ENCODE assay signal across 23 mouse cellular contexts in the genomic region with DNA sequence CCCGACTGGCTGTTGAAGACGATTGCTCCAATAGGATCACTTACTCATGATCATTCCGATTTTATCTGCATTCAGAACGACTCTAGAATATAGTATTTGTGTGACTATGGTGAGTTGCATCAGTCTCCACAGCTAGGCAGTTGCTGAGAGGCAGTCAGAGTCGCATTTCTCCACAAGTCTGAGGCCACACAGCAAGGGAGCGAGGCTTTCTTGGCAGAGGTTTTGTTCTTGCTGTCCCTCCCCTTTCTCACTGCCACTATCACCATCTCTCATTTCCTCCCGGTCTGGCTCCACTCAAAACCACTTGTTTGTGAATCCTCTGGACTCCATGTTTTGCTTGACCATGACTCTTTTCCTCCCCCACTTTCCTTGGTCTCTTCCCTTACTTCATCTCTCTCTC. TPM values are rescaled to one million over a fixed set of nuclear protein-coding genes. Genes with fewer than 3 reads are reported as not detected.
DNase-seq lines count a peak whose midpoint lies in the region; ATAC-seq and TF ChIP-seq lines count a peak whose summit lies in the region.
"Had no signal": no experiment of that assay in that cellular context is flagged by ENCODE, and none has a peak within 500 bp of the region (broad histone marks: within the 10 kb centered on the region; RNA-seq: fewer than 3 reads in every experiment).

No protein-coding gene starts in this region.

- no peaks in the 10 kb centered on the region for H3K9me3 ChIP-seq in forebrain, embryonic 11.5 days (ENCODE audit: control insufficient read depth, low read length)
- no peaks in the 10 kb centered on the region for H3K9me3 ChIP-seq in forebrain, embryonic 16.5 days (ENCODE audit: control insufficient read depth, low read length)
- H3K9me3 ChIP-seq in lung, embryonic 14.5 days (ENCODE audit: low read depth, low read length): no peaks in the 10 kb centered on the region
- no peaks in the 10 kb centered on the region for H3K9me3 ChIP-seq in lung, postnatal 0 days (ENCODE audit: low read length)
- H3K9me3 ChIP-seq: G1E; hindbrain, embryonic 12.5 days; hindbrain, embryonic 15.5 days had no signal

- no peak overlapping the region for H3K9ac ChIP-seq in forebrain, embryonic 11.5 days (ENCODE audit: low read length)
- no peak overlapping the region for H3K9ac ChIP-seq in forebrain, embryonic 16.5 days (replicated peaks; ENCODE audit: low read depth, low read length)
- H3K9ac ChIP-seq in lung, embryonic 14.5 days: no peak overlapping the region
- H3K9ac ChIP-seq in lung, postnatal 0 days (replicated peaks; ENCODE audit: low read depth): no peak overlapping the region
- H3K9ac ChIP-seq: hindbrain, embryonic 12.5 days; hindbrain, embryonic 15.5 days had no signal

- DNase-seq in forebrain, embryonic 11.5 days (ENCODE audit: low spot score): peak; percentile 24
- peak; percentile 80 for DNase-seq in lung, embryonic 14.5 days
- DNase-seq in lung, postnatal 10 days: no peak
- peak; percentile 55 for DNase-seq in lung, postnatal 0 days (ENCODE audit: low spot score)
- DNase-seq in lung, adult 2 months: no peak
- DNase-seq in 416B (ENCODE audit: low read depth): peak; percentile 9
- DNase-seq: adrenal gland, postnatal 10 days; adrenal gland, postnatal 36 days; B cell, adult 2 months; cerebellum, adult 18-20 months; cerebellum, adult 9-10 months; cerebellum, postnatal 14 days; gastrocnemius, postnatal 25 days; heart, adult 18-20 months had no signal

- no peak overlapping the region for H3K4me2 ChIP-seq in forebrain, embryonic 11.5 days (ENCODE audit: low read depth, low read length, severe bottlenecking)
- no peak overlapping the region for H3K4me2 ChIP-seq in forebrain, embryonic 16.5 days (ENCODE audit: low read length)
- H3K4me2 ChIP-seq in lung, embryonic 14.5 days: no peak overlapping the region
- H3K4me2 ChIP-seq in lung, postnatal 0 days (replicated peaks; ENCODE audit: low read depth, low read length): no peak overlapping the region
- H3K4me2 ChIP-seq: heart, embryonic 11.5 days; hindbrain, embryonic 12.5 days; hindbrain, embryonic 15.5 days had no signal

- WGBS in forebrain, embryonic 11.5 days: 88% methylated on average over 7 of the region's 7 CpGs
- WGBS in forebrain, embryonic 16.5 days: 84% methylated on average over 7 of the region's 7 CpGs
- WGBS in lung, embryonic 14.5 days: 68% methylated on average over 7 of the region's 7 CpGs
- WGBS in lung, postnatal 0 days: 60% methylated on average over 7 of the region's 7 CpGs
- WGBS in lung, adult 2 months: 67% methylated on average over 7 of the region's 7 CpGs

- ATAC-seq in forebrain, embryonic 11.5 days (replicated peaks; ENCODE audit: low FRiP score): no peak
- no peak for ATAC-seq in forebrain, embryonic 16.5 days
- ATAC-seq in lung, embryonic 14.5 days (ENCODE audit: insufficient read depth): peak; percentile 66
- peak; percentile 49 for ATAC-seq in lung, postnatal 0 days
- ATAC-seq: forebrain, embryonic 14.5 days; Patski had no signal

- no peak for TF ChIP-seq POLR2A in lung, adult 2 months (IDR thresholded peaks at IDR 0.05; ENCODE audit: borderline replicate concordance, extremely low read depth, low read depth, low read length)

- H3K4me1 ChIP-seq in forebrain, embryonic 11.5 days (replicated peaks; ENCODE audit: control insufficient read depth, insufficient read depth, low read length): no peaks in the 10 kb centered on the region; the same call in 1 of the 2 replicates
- H3K4me1 ChIP-seq in forebrain, embryonic 16.5 days (replicated peaks; ENCODE audit: control insufficient read depth, insufficient read depth, low read length): 0 out of 2 replicates have a peak, but pooled peaks cover 3% of the 10 kb centered on the region
- peaks cover 6% of the 10 kb centered on the region; the same call in 1 of the 2 replicates for H3K4me1 ChIP-seq in lung, embryonic 14.5 days (ENCODE audit: insufficient read depth)
- H3K4me1 ChIP-seq in lung, postnatal 0 days (ENCODE audit: insufficient read depth, low read depth, low read length): no peaks in the 10 kb centered on the region
- H3K4me1 ChIP-seq in lung, adult 2 months (ENCODE audit: control insufficient read depth, insufficient read depth, low read length): no peaks in the 10 kb centered on the region
- H3K4me1 ChIP-seq: hindbrain, embryonic 12.5 days; hindbrain, embryonic 15.5 days had no signal

- no peaks in the 10 kb centered on the region for H3K36me3 ChIP-seq in forebrain, embryonic 11.5 days (ENCODE audit: control insufficient read depth, insufficient read depth, low read length)
- H3K36me3 ChIP-seq in forebrain, embryonic 16.5 days (ENCODE audit: control insufficient read depth, insufficient read depth): no peaks in the 10 kb centered on the region
- no peaks in the 10 kb centered on the region for H3K36me3 ChIP-seq in lung, embryonic 14.5 days (ENCODE audit: insufficient read depth)
- no peaks in the 10 kb centered on the region for H3K36me3 ChIP-seq in lung, postnatal 0 days (ENCODE audit: insufficient read depth, low read length)
- H3K36me3 ChIP-seq: forebrain, embryonic 10.5 days; G1E; hindbrain, embryonic 12.5 days; hindbrain, embryonic 15.5 days had no signal

- no peak for TF ChIP-seq EP300 in lung, postnatal 0 days (IDR thresholded peaks at IDR 0.05)

- no peak for TF ChIP-seq CTCF in lung, embryonic 14.5 days (IDR thresholded peaks at IDR 0.05; ENCODE audit: low read depth)
- TF ChIP-seq CTCF in lung, postnatal 0 days (IDR thresholded peaks at IDR 0.05): no peak
- no peak for TF ChIP-seq CTCF in lung, adult 2 months (IDR thresholded peaks at IDR 0.05; ENCODE audit: insufficient read depth, low read length)

- no peaks in the 10 kb centered on the region for H3K27me3 ChIP-seq in forebrain, embryonic 11.5 days (ENCODE audit: control insufficient read depth, insufficient read depth, low read length)
- H3K27me3 ChIP-seq in forebrain, embryonic 16.5 days (replicated peaks; ENCODE audit: control insufficient read depth, insufficient read depth, low read length): no peaks in the 10 kb centered on the region
- H3K27me3 ChIP-seq in lung, embryonic 14.5 days (ENCODE audit: insufficient read depth, low read length): peaks cover under 1% of the 10 kb centered on the region; the same call in 1 of the 2 replicates
- H3K27me3 ChIP-seq in lung, postnatal 0 days (replicated peaks; ENCODE audit: insufficient read depth, low read length): 0 out of 2 replicates have a peak, but pooled peaks cover 2% of the 10 kb centered on the region
- H3K27me3 ChIP-seq: CH12.LX; hindbrain, embryonic 15.5 days had no signal

- no peak overlapping the region for H3K27ac ChIP-seq in forebrain, embryonic 11.5 days (ENCODE audit: low read depth, low read length)
- no peak overlapping the region for H3K27ac ChIP-seq in forebrain, embryonic 16.5 days (ENCODE audit: low read length)
- no peak overlapping the region for H3K27ac ChIP-seq in lung, embryonic 14.5 days (ENCODE audit: low read depth)
- no peak overlapping the region for H3K27ac ChIP-seq in lung, postnatal 0 days (ENCODE audit: low read length)
- H3K27ac ChIP-seq: forebrain, embryonic 10.5 days; hindbrain, embryonic 12.5 days; hindbrain, embryonic 15.5 days had no signal

- no peak overlapping the region for H3K4me3 ChIP-seq in forebrain, embryonic 11.5 days (ENCODE audit: low read depth, low read length)
- H3K4me3 ChIP-seq in forebrain, embryonic 16.5 days (replicated peaks; ENCODE audit: low read length): no peak overlapping the region
- no peak overlapping the region for H3K4me3 ChIP-seq in lung, embryonic 14.5 days (ENCODE audit: low read depth, low read length)
- H3K4me3 ChIP-seq in lung, postnatal 0 days (ENCODE audit: low read depth, low read length): no peak overlapping the region
- no peak overlapping the region for H3K4me3 ChIP-seq in lung, adult 2 months (replicated peaks; ENCODE audit: extremely low read depth, low read depth, low read length)
- H3K4me3 ChIP-seq: forebrain, embryonic 10.5 days; hindbrain, embryonic 12.5 days; hindbrain, embryonic 15.5 days had no signal

RNA-seq across cellular contexts. Expression of a gene that starts 41.9 kb away (rescaled TPM):
- polyA plus RNA-seq in forebrain, embryonic 11.5 days (2014; fragmentation: Nextera tagmentation; extraction: Ambion mirVana): 0.04 TPM in 1 of 2 replicates, not detected in the other
- 0.06 and 0.08 TPM in 2 replicates for polyA plus RNA-seq in forebrain, embryonic 16.5 days (2015; fragmentation: Nextera tagmentation; extraction: Ambion mirVana)
- 0.18 TPM in 2 replicates for polyA plus RNA-seq in lung, embryonic 14.5 days (2014; fragmentation: Nextera tagmentation; extraction: Ambion mirVana)
- 0.39 and 0.40 TPM in 2 replicates for polyA plus RNA-seq in lung, postnatal 0 days (2015; fragmentation: Nextera tagmentation; extraction: Ambion mirVana)
- 1.8 and 2.3 TPM in 2 replicates for polyA plus RNA-seq in lung, adult 2 months (2012; rRNA removed)
- polyA plus RNA-seq: forebrain, embryonic 14.5 days; G1E; Patski had no signal

Comparison
In these comparisons a context has a peak if more than half of its experiments do, and no peak if none do; other contexts are left out.
1. DNase-seq: peak in forebrain, embryonic 11.5 days (single experiment), lung, embryonic 14.5 days (single experiment), lung, postnatal 0 days (single experiment) and 416B (single experiment); none in lung, postnatal 10 days (single experiment) and lung, adult 2 months (single experiment).
2. ATAC-seq: peak in lung, embryonic 14.5 days (single experiment) and lung, postnatal 0 days (single experiment); none in forebrain, embryonic 11.5 days (single experiment) and forebrain, embryonic 16.5 days (single experiment).